Mouse (Mus musculus): ENCODE results near the gene Ssx2ip. TPM values are rescaled to one million over a fixed set of nuclear protein-coding genes. Genes with fewer than 3 reads are reported as not detected.

Gene Ssx2ip
- total RNA-seq, 1 experiment, result 18.4 TPM

DNA sequence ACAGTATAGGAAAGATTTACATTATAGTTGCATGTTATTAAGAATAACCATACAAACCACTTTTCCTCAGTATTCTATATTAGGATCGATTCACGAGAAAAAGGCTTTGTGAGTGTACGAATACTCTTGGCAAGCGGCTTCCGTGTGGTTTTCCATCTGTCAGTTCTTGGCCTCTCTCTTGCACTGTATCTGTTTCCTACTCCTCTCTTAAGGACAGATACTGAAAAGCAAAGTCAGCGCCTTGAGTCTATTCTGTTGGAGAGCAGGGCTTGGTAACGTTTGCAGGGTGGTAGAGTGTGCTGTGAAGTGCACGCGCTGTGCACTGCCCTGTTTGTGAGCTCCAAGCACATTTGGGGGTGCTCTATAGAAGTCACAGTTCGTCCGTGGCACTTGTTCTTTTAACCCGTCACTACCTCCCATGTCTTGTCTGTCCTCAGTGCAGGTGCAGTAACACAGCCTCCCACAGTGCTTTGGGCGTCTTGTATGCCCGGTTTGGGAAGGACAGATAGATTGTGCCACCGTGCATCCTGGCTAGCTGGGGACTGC lies 15.6 kb downstream of the Ssx2ip start:
- Histone ChIP-seq H3K36me3 (ENCODE audit: control insufficient read depth, insufficient read depth, low read length, poor library complexity, severe bottlenecking) (peaks cover 17% of the 10 kb centered on the region; the same call in 1 of the 2 replicates), H3K27ac (ENCODE audit: insufficient read depth, low read depth, low read length, poor library complexity, severe bottlenecking) (no peak overlapping the region), H3K9ac (ENCODE audit: insufficient read depth, low read depth, low read length, poor library complexity, severe bottlenecking) (no peak overlapping the region), H3K4me3 (ENCODE audit: insufficient read depth in 1 of 2, low read depth in 1 of 2, low read length in 2 of 2, poor library complexity in 1 of 2, severe bottlenecking in 1 of 2) (no peak overlapping the region), H3K9me3 (ENCODE audit: control insufficient read depth, insufficient read depth, low read depth, low read length) (no peaks in the 10 kb centered on the region), H3K4me1 (ENCODE audit: control insufficient read depth in 2 of 2, insufficient read depth in 2 of 2, low read length in 2 of 2, poor library complexity in 1 of 2) (peaks cover 0 to 10% of the 10 kb centered on the region in 2 experiments; a peak in 1 of 4 replicates)
- DNase-seq (ENCODE audit: low read depth, low spot score), result no peak
- in situ Hi-C loops (cut with MboI; ENCODE audit: low sequenced_read_pairs in 2 of 2, unreplicated experiment in 2 of 2), result no loop called here
- TF ChIP-seq MAFK (IDR thresholded peaks at IDR 0.05; ENCODE audit: insufficient read depth, low read depth, low read length), result no peak
- TF ChIP-seq ZC3H11A (IDR thresholded peaks at IDR 0.05; ENCODE audit: borderline replicate concordance, low read depth, low read length), result no peak
- TF ChIP-seq CHD2 (IDR thresholded peaks at IDR 0.05; ENCODE audit: low read depth, low read length), result no peak
- no peak for TF ChIP-seq HCFC1 (IDR thresholded peaks at IDR 0.05; ENCODE audit: borderline replicate concordance, insufficient read depth, low read length)
- no peak for TF ChIP-seq ZNF384 (IDR thresholded peaks at IDR 0.05; ENCODE audit: low read depth, low read length)

GRCm38 (mm10) chr3:146421787-146422186 lies 17.3 kb downstream of the Ssx2ip start:
- H3K4me1 ChIP-seq (ENCODE audit: control insufficient read depth in 2 of 2, insufficient read depth in 2 of 2, low read length in 2 of 2, poor library complexity in 1 of 2), result peaks cover 0 to 10% of the 10 kb centered on the region in 2 experiments; a peak in 1 of 4 replicates
- no peak overlapping the region for H3K27ac ChIP-seq (ENCODE audit: insufficient read depth, low read depth, low read length, poor library complexity, severe bottlenecking)
- no peak overlapping the region for H3K4me3 ChIP-seq (ENCODE audit: insufficient read depth in 1 of 2, low read depth in 1 of 2, low read length in 2 of 2, poor library complexity in 1 of 2, severe bottlenecking in 1 of 2)
- H3K36me3 ChIP-seq (ENCODE audit: control insufficient read depth, insufficient read depth, low read length, poor library complexity, severe bottlenecking), result peaks cover 20% of the 10 kb centered on the region; the same call in 1 of the 2 replicates
- H3K9ac ChIP-seq (ENCODE audit: insufficient read depth, low read depth, low read length, poor library complexity, severe bottlenecking), result no peak overlapping the region
- in situ Hi-C loops (cut with MboI; ENCODE audit: low sequenced_read_pairs in 2 of 2, unreplicated experiment in 2 of 2), result no loop called here
- TF ChIP-seq ZC3H11A (IDR thresholded peaks at IDR 0.05; ENCODE audit: borderline replicate concordance, low read depth, low read length), result no peak
- TF ChIP-seq MAFK (IDR thresholded peaks at IDR 0.05; ENCODE audit: insufficient read depth, low read depth, low read length), result no peak
- TF ChIP-seq HCFC1 (IDR thresholded peaks at IDR 0.05; ENCODE audit: borderline replicate concordance, insufficient read depth, low read length), result no peak
- no peak for TF ChIP-seq ZNF384 (IDR thresholded peaks at IDR 0.05; ENCODE audit: low read depth, low read length)
- no peak for TF ChIP-seq CHD2 (IDR thresholded peaks at IDR 0.05; ENCODE audit: low read depth, low read length)
- H3K9me3 ChIP-seq (ENCODE audit: control insufficient read depth, insufficient read depth, low read depth, low read length), result no peaks in the 10 kb centered on the region
- no peak for DNase-seq (ENCODE audit: low read depth, low spot score)

- in situ Hi-C loops (cut with MboI; ENCODE audit: low sequenced_read_pairs in 2 of 2, unreplicated experiment in 2 of 2), result no loop called here
- Histone ChIP-seq H3K27ac (ENCODE audit: insufficient read depth, low read depth, low read length, poor library complexity, severe bottlenecking) (no peak overlapping the region), H3K9me3 (ENCODE audit: control insufficient read depth, insufficient read depth, low read depth, low read length) (no peaks in the 10 kb centered on the region), H3K4me1 (ENCODE audit: control insufficient read depth in 2 of 2, insufficient read depth in 2 of 2, low read length in 2 of 2, poor library complexity in 1 of 2) (peaks cover 0 to 13% of the 10 kb centered on the region in 2 experiments; a peak in 1 of 4 replicates), H3K4me3 (ENCODE audit: insufficient read depth in 1 of 2, low read depth in 1 of 2, low read length in 2 of 2, poor library complexity in 1 of 2, severe bottlenecking in 1 of 2) (no peak overlapping the region), H3K36me3 (ENCODE audit: control insufficient read depth, insufficient read depth, low read length, poor library complexity, severe bottlenecking) (peaks cover 25% of the 10 kb centered on the region), H3K9ac (ENCODE audit: insufficient read depth, low read depth, low read length, poor library complexity, severe bottlenecking) (no peak overlapping the region)
- no peak for TF ChIP-seq ZC3H11A (IDR thresholded peaks at IDR 0.05; ENCODE audit: borderline replicate concordance, low read depth, low read length)
- no peak for DNase-seq (ENCODE audit: low read depth, low spot score)
Measured at GRCm38 (mm10) chr3:146423710-146424109, 19.3 kb downstream of the Ssx2ip start.

- Histone ChIP-seq H3K9ac (ENCODE audit: insufficient read depth, low read depth, low read length, poor library complexity, severe bottlenecking) (no peak overlapping the region), H3K36me3 (ENCODE audit: control insufficient read depth, insufficient read depth, low read length, poor library complexity, severe bottlenecking) (peaks cover 23% of the 10 kb centered on the region), H3K4me1 (ENCODE audit: control insufficient read depth in 2 of 2, insufficient read depth in 2 of 2, low read length in 2 of 2, poor library complexity in 1 of 2) (peaks cover 0 to 13% of the 10 kb centered on the region in 2 experiments; a peak in 1 of 4 replicates), H3K4me3 (ENCODE audit: insufficient read depth in 1 of 2, low read depth in 1 of 2, low read length in 2 of 2, poor library complexity in 1 of 2, severe bottlenecking in 1 of 2) (no peak overlapping the region), H3K27ac (ENCODE audit: insufficient read depth, low read depth, low read length, poor library complexity, severe bottlenecking) (no peak overlapping the region), H3K9me3 (ENCODE audit: control insufficient read depth, insufficient read depth, low read depth, low read length) (no peaks in the 10 kb centered on the region)
- no peak for TF ChIP-seq ZNF384 (IDR thresholded peaks at IDR 0.05; ENCODE audit: low read depth, low read length)
- TF ChIP-seq ZC3H11A (IDR thresholded peaks at IDR 0.05; ENCODE audit: borderline replicate concordance, low read depth, low read length), result no peak
- TF ChIP-seq CHD2 (IDR thresholded peaks at IDR 0.05; ENCODE audit: low read depth, low read length), result no peak
- TF ChIP-seq HCFC1 (IDR thresholded peaks at IDR 0.05; ENCODE audit: borderline replicate concordance, insufficient read depth, low read length), result no peak
- TF ChIP-seq MAFK (IDR thresholded peaks at IDR 0.05; ENCODE audit: insufficient read depth, low read depth, low read length), result no peak
- in situ Hi-C loops (cut with MboI; ENCODE audit: low sequenced_read_pairs in 2 of 2, unreplicated experiment in 2 of 2), result no loop called here
- no peak for DNase-seq (ENCODE audit: low read depth, low spot score)
Measured at GRCm38 (mm10) chr3:146424306-146424900, 20.0 kb downstream of the Ssx2ip start.

Data from ES-E14 (cell line).